ENCODE assay signal across 13 mouse cellular contexts in the genomic region with DNA sequence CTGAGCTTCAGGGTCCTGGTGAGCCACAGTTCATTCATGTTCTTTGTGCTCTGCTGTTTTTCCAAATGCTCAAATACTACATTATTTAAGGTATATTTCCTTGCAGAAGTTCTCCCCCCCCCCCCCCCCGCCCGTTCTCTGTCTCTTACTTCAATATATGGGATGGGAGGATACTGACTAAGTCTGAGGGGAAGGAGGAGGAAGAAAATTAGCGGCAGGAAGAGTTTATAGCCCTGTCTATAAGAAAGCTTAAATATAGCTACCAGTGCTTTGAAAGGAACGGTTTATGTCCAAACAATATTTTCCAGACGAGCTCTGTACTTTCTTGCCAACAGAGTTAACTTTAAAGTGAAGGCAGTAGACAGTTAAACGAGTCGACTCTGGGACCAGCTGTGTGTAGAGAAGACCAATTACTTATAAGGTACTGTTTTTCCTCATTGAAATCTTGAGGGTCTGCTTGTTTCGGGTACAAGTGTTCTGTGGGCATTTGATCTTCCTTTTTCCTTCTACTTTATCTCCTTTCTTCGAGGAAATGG.
DNase-seq lines count a peak whose midpoint lies in the region; ATAC-seq and TF ChIP-seq lines count a peak whose summit lies in the region.
"Had no signal": no experiment of that assay in that cellular context is flagged by ENCODE, and none has a peak within 500 bp of the region (broad histone marks: within the 10 kb centered on the region; RNA-seq: fewer than 3 reads in every experiment).

No protein-coding gene starts in this region.

- no peak for ATAC-seq in heart, embryonic 11.5 days (replicated peaks; ENCODE audit: insufficient number of reproducible peaks, low FRiP score, low TSS enrichment)
- ATAC-seq in kidney, postnatal 0 days (replicated peaks; ENCODE audit: low FRiP score, low read depth), result no peak
- ATAC-seq in embryonic facial prominence, embryonic 14.5 days (ENCODE audit: low read depth), result peak; percentile 63
- no peak for ATAC-seq in limb, embryonic 13.5 days (ENCODE audit: low FRiP score, low read depth)
- no peak for ATAC-seq in cerebellum, adult (ENCODE audit: insufficient number of reproducible peaks, low FRiP score, low TSS enrichment)

- no peaks in the 10 kb centered on the region for H3K27me3 ChIP-seq in heart, embryonic 11.5 days (ENCODE audit: control insufficient read depth, insufficient read depth, low read length)
- H3K27me3 ChIP-seq in kidney, postnatal 0 days (ENCODE audit: insufficient read depth, low read length), result no peaks in the 10 kb centered on the region
- no peaks in the 10 kb centered on the region for H3K27me3 ChIP-seq in embryonic facial prominence, embryonic 14.5 days (replicated peaks; ENCODE audit: control insufficient read depth, insufficient read depth, low read length)
- no peaks in the 10 kb centered on the region for H3K27me3 ChIP-seq in limb, embryonic 13.5 days
- H3K27me3 ChIP-seq: megakaryocyte, embryonic 14.5 days had no signal

- peak overlapping the region; percentile 14 for H3K4me2 ChIP-seq in heart, embryonic 11.5 days
- H3K4me2 ChIP-seq in kidney, postnatal 0 days (ENCODE audit: low read length), result peak overlapping the region; percentile 37
- H3K4me2 ChIP-seq in embryonic facial prominence, embryonic 14.5 days (ENCODE audit: low read depth, low read length), result peak overlapping the region; percentile 41
- peak overlapping the region; percentile 47 for H3K4me2 ChIP-seq in limb, embryonic 13.5 days (replicated peaks)

- H3K36me3 ChIP-seq in heart, embryonic 11.5 days (ENCODE audit: control insufficient read depth, insufficient read depth, low read length), result no peaks in the 10 kb centered on the region
- H3K36me3 ChIP-seq in kidney, postnatal 0 days (ENCODE audit: insufficient read depth, low read length), result no peaks in the 10 kb centered on the region
- no peaks in the 10 kb centered on the region for H3K36me3 ChIP-seq in embryonic facial prominence, embryonic 14.5 days (ENCODE audit: control insufficient read depth, insufficient read depth, low read length)
- H3K36me3 ChIP-seq in limb, embryonic 13.5 days, result no peaks in the 10 kb centered on the region

- H3K4me1 ChIP-seq in heart, embryonic 11.5 days (ENCODE audit: control insufficient read depth, insufficient read depth, low read length), result no peaks in the 10 kb centered on the region
- H3K4me1 ChIP-seq in kidney, postnatal 0 days (replicated peaks; ENCODE audit: insufficient read depth, low read length), result no peaks in the 10 kb centered on the region; the same call in 1 of the 2 replicates
- H3K4me1 ChIP-seq in embryonic facial prominence, embryonic 14.5 days (ENCODE audit: control insufficient read depth, insufficient read depth, low read length), result peaks cover 7% of the 10 kb centered on the region; the same call in 1 of the 2 replicates
- H3K4me1 ChIP-seq in limb, embryonic 13.5 days, result peaks cover 41% of the 10 kb centered on the region
- H3K4me1 ChIP-seq: megakaryocyte, embryonic 14.5 days had no signal

- no peak for DNase-seq in heart, adult 18-20 months
- DNase-seq in kidney, postnatal 0 days (ENCODE audit: low spot score), result peak; percentile 77
- no peak for DNase-seq in kidney, adult 9 months
- peak; percentile 52 for DNase-seq in embryonic facial prominence, embryonic 14.5 days (ENCODE audit: low spot score)
- DNase-seq in cerebellum, postnatal 10 days, result no peak
- DNase-seq: B cell, adult 2 months; left cerebral cortex, postnatal 4 days; right cerebral cortex, postnatal 14 days; thymus, postnatal 25 days had no signal

- H3K9ac ChIP-seq in heart, embryonic 11.5 days (ENCODE audit: low read depth, low read length), result no peak overlapping the region
- H3K9ac ChIP-seq in kidney, postnatal 0 days (ENCODE audit: low read depth, low read length), result peak overlapping the region; percentile 24; the same call in 1 of the 2 replicates
- peak overlapping the region; percentile 38; the same call in 1 of the 2 replicates for H3K9ac ChIP-seq in embryonic facial prominence, embryonic 14.5 days (ENCODE audit: low read depth, low read length)
- no peak overlapping the region for H3K9ac ChIP-seq in limb, embryonic 13.5 days

- 30% methylated on average over 9 of the region's 9 CpGs for WGBS in heart, embryonic 11.5 days (ENCODE audit: insufficient replicate concordance)
- 14% methylated on average over 9 of the region's 9 CpGs for WGBS in kidney, postnatal 0 days
- 24% methylated on average over 7 of the region's 9 CpGs for WGBS in embryonic facial prominence, embryonic 14.5 days
- 11% methylated on average over 7 of the region's 9 CpGs for WGBS in limb, embryonic 13.5 days

- peak overlapping the region; percentile 11; the same call in 1 of the 2 replicates for H3K4me3 ChIP-seq in heart, embryonic 11.5 days (ENCODE audit: low read depth, low read length)
- H3K4me3 ChIP-seq in kidney, postnatal 0 days (replicated peaks; ENCODE audit: low read depth, low read length), result peak overlapping the region; percentile 26
- peak overlapping the region; percentile 30 for H3K4me3 ChIP-seq in embryonic facial prominence, embryonic 14.5 days (ENCODE audit: low read depth, low read length)
- H3K4me3 ChIP-seq in limb, embryonic 13.5 days, result peak overlapping the region; percentile 31
- H3K4me3 ChIP-seq: megakaryocyte, embryonic 14.5 days had no signal

- no peak overlapping the region for H3K27ac ChIP-seq in heart, embryonic 11.5 days (ENCODE audit: low read depth, low read length)
- peak overlapping the region; percentile 72 for H3K27ac ChIP-seq in kidney, postnatal 0 days
- H3K27ac ChIP-seq in embryonic facial prominence, embryonic 14.5 days (replicated peaks; ENCODE audit: low read depth, low read length), result peak overlapping the region; percentile 30
- H3K27ac ChIP-seq in limb, embryonic 13.5 days, result peak overlapping the region; percentile 6; the same call in 1 of the 2 replicates

- TF ChIP-seq CTCF in kidney, postnatal 0 days (IDR thresholded peaks at IDR 0.05; ENCODE audit: low read depth), result no peak

- H3K9me3 ChIP-seq in heart, embryonic 11.5 days (replicated peaks; ENCODE audit: control insufficient read depth, low read length), result no peaks in the 10 kb centered on the region
- H3K9me3 ChIP-seq in kidney, postnatal 0 days (replicated peaks; ENCODE audit: low read length), result no peaks in the 10 kb centered on the region
- no peaks in the 10 kb centered on the region for H3K9me3 ChIP-seq in embryonic facial prominence, embryonic 14.5 days (ENCODE audit: control insufficient read depth, low read length)
- H3K9me3 ChIP-seq in limb, embryonic 13.5 days, result no peaks in the 10 kb centered on the region

Comparison
In these comparisons a context has a peak if more than half of its experiments do, and no peak if none do; other contexts are left out.
1. DNase-seq: peak in kidney, postnatal 0 days (single experiment) and embryonic facial prominence, embryonic 14.5 days (single experiment); none in heart, adult 18-20 months (0 of 2), kidney, adult 9 months (single experiment) and cerebellum, postnatal 10 days (0 of 2).
2. H3K9ac ChIP-seq: peak in kidney, postnatal 0 days (single experiment) and embryonic facial prominence, embryonic 14.5 days (single experiment); none in heart, embryonic 11.5 days (single experiment) and limb, embryonic 13.5 days (single experiment).
3. Peak in every context shown above with its lines, with median percentiles within 50 percentile points of each other: H3K4me2 ChIP-seq and H3K4me3 ChIP-seq.